Mouse (Mus musculus): ENCODE measurements around the gene Ciao1.
"Not testable (repeated sequence)": the region's sequence is repeated elsewhere in the genome, so short reads cannot be mapped to it uniquely, and the experiment has no call there.

The Ciao1 gene

DNA sequence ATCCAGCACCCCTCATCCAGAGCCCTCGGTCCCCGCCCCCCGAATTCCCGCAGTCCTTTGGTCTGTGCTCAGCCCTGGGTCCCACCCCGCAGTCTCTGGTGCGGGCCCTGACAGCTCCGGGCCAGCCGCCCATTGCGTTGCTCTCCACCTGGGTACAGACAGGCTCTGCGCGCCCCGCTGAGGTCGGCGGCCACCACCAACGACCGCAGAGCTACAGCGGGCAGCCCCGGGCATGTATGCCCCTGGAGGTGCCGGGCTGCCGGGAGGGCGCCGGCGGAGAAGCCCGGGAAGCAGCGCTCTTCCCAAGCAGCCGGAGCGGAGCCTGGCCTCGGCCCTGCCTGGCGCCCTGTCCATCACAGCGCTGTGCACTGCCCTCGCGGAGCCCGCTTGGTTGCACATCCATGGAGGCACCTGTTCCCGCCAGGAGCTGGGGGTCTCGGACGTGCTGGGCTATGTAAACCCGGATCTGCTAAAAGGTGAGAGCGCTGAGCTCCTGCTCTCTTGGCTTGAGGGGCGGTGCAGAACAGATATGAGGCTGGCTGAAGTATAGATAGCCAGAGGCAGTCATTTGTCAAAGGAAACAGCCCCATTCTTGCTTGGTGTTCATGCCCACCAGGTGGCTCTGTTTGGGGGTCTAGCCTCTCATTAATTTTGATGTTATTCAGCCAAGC, 853 bp upstream of the Ciao1 start:
- DNase-seq: peak; percentile 31 to 35

DNA sequence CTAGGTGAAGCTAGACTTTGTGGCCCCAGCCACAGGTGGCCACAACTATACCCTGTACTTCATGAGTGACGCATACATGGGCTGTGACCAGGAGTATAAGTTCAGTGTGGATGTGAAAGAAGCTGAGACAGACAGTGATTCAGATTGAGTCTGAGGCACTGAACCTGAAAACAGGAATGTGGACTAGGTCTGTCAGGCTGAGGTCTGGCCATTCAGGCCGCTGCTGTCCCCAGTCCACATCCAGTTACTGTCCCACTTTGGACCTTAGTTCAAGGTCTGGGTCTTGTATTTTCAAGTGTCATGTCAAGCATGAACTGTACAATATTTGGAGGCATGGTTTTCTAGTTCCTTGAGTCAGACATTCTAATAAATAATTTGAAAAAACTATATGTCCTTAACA, 7.6 kb downstream of the Ciao1 start:
- peak; percentile 31 to 54 for DNase-seq

DNA sequence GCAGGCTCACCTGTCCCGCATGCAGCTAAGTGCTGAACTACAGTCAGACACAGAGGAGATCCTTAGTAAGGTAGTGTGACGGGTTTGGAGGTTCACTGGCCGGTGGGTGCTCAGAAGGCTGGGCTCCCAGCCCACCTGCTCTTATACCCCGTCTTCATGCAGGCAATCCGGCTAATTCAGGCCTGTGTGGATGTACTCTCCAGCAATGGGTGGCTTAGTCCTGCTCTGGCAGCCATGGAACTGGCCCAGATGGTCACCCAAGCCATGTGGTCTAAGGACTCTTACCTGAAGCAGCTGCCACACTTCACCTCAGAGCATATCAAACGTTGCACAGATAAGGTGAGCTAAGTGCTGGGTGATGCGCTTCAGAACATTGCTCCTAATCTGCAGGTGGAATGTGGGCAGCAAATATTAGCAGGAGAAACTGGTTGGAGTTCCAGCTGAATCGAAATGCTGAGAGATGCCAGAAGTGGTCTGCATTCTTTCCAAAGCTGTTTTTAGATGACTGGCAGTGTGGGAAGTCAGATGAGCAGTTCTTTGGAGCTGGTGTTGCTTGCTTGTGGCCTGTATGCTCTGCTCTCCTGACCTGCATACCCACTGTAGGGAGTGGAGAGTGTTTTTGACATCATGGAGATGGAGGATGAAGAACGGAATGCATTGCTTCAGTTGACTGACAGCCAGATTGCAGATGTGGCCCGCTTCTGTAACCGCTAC, 9.6 kb downstream of the Ciao1 start:
- no peak for DNase-seq

DNA sequence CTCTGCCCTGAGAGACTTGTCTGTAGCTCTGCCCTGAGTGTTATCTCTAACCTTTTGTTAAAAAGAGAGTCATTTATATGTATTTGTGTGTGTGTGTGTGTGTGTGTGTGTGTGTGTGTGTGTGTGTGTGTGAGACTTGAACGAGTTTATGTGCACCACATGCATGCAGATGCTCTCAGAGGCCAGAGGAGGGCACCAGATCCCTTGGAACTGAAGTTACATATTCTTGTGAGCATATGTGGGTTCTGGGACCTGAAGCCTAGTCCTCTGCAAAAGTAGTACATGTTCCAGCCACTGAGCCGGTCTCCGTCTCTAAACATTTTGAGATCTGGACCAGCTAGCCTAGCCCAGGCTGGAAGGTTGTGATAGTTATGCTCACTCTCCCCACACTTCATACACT, 22.4 kb downstream of the Ciao1 start:
- DNase-seq: no peak

DNA sequence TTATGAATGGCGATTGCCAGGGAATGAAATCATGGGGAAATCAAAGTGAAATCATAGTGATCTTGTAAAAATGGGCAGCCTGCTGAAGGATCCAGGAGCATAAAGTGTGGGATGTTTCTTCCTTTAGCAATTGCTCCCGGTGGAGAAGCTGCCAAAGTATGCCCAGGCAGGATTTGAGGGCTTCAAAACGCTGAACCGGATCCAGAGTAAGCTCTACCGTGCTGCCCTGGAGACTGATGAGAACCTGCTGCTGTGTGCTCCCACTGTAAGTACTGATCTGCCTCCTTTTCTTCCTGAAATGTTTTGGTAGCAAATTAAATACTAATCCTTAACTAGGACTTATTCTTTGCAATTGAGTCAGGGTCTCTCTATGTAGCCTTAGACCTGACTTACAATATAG, 29.9 kb downstream of the Ciao1 start:
- DNase-seq: no peak

DNA sequence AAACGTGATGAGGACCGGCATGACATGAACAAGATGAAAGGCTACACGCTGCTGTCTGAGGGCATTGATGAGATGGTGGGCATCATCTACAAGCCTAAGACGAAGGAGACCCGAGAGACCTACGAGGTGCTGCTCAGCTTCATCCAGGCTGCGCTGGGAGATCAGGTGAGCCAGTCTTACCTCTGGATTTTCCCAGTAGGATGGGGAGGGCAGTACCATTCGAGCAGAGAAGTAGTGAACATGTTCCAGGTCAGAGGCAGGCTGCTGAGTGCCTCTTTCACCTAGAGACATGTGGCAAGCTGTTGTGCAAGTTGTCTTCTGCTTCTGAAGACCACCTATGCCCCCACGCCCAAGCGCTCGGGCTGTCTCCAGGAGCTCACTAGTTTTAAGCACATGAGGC, 36.9 kb downstream of the Ciao1 start:
- no peak for DNase-seq

DNA sequence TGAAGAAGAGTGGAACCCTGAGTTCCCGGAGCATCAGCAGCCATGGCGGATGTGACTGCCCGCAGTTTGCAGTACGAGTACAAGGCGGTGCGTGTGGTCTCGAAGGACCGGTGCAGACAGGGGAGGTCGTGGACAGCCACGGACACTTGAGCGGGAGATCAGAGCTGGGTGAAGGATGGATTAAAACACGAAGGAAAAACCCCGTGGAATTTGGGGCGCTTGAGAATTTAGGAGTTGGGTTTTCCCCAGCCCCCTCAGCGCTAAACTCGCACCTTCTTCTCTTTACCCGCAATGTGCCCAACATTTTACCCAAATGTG, 39.2 kb downstream of the Ciao1 start:
- DNase-seq: no peak

DNA sequence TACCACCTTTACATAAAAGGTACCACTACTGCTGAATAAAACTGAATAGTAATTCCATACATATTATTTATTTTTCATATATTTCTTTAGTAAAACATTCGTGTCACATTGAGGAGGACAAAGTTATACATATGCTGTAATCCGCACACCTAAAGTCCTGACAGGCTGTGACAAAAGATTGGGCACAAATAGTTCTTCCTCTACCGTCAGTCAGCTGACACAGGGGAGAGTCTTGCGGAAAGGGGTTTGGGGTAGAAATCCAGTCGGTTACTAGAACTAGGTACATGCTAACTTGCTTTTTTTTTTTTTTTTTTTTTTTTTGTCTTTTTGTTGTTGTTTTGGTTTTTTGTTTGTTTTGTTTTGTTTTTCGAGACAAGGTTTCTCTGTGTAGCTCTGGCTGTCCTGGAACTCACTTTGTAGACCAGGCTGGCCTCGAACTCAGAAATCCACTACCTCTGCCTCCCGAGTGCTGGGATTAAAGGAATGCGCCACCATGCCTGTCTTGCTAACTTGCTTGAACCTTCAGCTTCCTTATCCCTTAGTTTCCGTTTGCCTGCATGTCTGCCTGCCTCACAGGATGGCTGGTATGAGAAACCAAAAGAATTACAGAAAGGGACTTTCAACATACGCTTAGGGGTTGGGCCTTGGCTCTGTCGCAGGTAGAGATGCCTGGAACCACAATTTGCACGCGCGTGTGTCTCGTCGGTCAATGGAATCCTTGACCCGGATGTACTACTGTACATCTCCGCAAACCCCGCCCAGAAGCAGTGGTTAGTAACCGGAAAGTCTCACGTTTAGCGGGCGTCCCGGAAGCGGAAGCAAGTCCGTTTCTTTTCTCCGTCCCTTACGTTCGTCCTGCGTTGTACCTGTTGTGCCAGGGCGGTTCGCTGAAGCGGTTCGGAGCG, 39.8 kb downstream of the Ciao1 start, which contains the start of the genes 1810024B03Rik and Snrnp200:
Gene 1810024B03Rik (minus strand): TSS at position 734 of the 905 bp plus-strand sequence.
Gene Snrnp200 (plus strand): TSS at position 840 of the 905 bp plus-strand sequence.
- peak; percentile 96 for DNase-seq

DNA sequence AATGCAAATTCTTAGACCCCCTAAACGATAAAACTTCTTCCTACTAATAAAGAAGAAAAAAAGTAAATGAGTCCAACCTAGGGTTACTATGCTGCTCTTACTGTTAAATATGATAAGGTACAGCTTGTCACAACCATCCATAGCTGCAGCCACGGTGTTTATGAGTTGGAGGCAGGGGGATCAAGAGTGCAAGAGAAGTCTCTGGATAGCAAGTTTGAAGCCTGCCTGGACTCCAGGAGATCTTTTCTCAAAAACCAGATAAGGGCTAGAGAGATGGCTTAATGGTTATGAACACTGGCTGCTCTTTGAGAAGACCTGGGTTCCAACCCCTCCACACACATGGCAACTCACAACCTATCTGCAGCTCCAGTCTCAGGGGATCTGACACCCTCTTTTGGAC, 40.7 kb downstream of the Ciao1 start:
- DNase-seq: no peak

DNA sequence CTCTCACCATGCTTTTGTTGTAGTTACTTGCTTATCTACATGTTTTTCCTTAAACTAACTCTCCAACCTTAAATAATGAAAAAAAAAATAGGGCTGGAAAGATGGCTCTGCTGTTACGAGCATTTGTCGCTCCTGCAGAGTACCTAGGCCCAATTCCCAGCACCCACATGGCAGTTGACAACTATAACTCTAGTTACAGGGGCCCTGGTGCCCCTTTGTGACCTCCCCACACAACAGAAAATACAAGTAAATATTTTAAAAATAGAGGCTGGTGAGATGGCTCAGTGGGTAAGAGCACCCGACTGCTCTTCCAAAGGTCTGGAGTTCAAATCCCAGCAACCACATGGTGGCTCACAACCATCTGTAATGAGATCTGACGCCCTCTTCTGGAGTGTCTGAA, 41.7 kb downstream of the Ciao1 start:
- not testable (repeated sequence) for DNase-seq

DNA sequence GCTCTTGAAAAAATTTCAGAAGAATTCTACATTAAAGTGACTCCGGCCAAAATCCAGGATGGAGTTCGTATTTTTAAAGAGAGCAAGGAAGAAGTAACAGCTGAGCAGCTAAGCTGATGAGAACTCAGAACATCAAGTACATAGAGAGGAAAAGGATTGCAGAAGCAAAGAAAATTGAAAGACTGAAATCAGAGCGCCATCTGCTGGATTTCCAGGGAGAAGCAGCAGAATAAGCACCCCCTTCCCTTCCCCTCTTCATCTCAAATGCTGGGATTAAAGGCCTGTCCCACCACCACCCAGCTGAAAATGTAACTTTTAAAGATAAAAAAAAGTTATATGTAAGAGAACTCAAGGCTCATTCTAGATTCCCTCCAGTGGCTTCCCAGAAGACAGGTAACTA, 42.7 kb downstream of the Ciao1 start:
- peak; percentile 27 to 62 for DNase-seq

All from kidney, adult 8-10 months (tissue).